Mouse (Mus musculus): ENCODE data around the gene Olfr850. TPM values are rescaled to one million over a fixed set of nuclear protein-coding genes. Genes with fewer than 3 reads are reported as not detected.

Olfr850 gene
- not detected for total RNA-seq (2021)
- long read RNA-seq, experiment 1 = 0 reads
- long read RNA-seq, experiment 2 = 0 reads

DNA sequence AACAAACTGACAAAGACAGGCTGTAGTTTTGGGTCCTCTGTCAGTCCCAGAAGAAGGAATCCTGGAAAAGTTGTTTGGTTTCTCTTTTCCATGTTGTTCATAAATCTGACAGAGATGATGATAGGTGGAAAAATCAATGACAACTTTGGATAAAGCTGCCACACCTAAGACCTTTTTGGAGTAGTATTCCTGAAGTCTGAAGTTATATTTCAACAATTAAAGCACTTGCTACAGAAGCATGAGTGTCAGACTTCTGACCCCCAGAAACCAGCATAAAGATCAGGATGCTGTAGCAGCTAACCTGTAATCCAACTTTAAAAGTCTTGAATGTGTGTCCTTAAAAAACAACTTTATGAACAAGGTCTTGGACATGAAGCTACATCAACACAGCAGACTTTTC is at the start of gene Olfr850:
Olfr850 (minus strand) TSS at position 101 of the 400 bp plus-strand sequence.
- no peak for DNase-seq

DNA sequence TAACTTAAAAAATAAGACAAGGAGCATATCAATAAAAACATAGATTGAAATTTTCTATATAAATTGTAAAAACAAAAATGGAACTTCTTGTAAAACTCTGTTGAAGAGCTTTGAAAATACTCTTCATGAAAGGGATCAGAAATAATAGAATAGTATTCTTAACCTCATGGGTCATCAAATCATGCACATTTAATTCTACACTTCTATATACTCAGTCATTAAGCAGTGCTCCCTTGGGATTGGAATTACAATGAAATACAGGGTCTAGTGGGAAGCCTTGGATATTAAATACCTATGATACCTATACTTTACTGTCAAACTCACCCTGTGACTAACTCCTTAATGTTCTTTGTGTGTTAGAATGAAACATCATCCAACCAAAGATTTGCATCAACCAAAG is 14.9 kb upstream of the Olfr850 start, which contains the start of gene Olfr851:
Olfr851 (plus strand) TSS at position 301 of the 400 bp plus-strand sequence.
- DNase-seq = no peak

DNA sequence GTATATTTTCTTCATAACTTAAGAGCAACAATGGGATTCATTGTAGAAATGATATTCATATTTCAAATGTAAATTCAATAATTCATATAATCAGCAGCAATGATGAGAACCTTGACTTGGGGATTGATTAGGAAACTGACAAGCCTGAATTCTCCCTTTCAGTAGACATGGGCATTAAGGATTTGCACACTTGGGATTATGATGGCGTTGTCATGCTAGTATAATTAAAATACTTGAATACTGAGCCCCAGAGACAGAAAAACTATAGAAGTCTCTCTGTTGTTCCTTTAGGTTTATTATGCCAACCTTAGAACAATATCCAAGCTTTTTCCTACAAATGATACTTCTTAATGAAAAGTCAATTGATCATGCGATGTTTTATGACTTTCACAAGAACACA is 38.1 kb downstream of the Olfr850 start, which contains the start of gene Olfr849:
Olfr849 (plus strand) TSS at position 301 of the 400 bp plus-strand sequence.
- no peak for DNase-seq

Other genes starting within 250 kb of the Olfr850 start
- gene Olfr843, start 226.3 kb downstream of the Olfr850 start, total RNA-seq (2021) = not detected
- gene Olfr844, start 161.9 kb downstream of the Olfr850 start, total RNA-seq (2021) = not detected
- not detected for gene Olfr845, start 141.8 kb downstream of the Olfr850 start, total RNA-seq (2021)
- not detected for gene Olfr846, start 114.2 kb downstream of the Olfr850 start, total RNA-seq (2021)
- gene Olfr847, start 99.6 kb downstream of the Olfr850 start, total RNA-seq (2021) = not detected
- gene Olfr849, start 38.0 kb downstream of the Olfr850 start, total RNA-seq (2021) = not detected
- gene Olfr851, start 15.0 kb upstream of the Olfr850 start, total RNA-seq (2021) = not detected
- gene Olfr853, start 62.8 kb upstream of the Olfr850 start, total RNA-seq (2021) = not detected
- gene Olfr854, start 89.1 kb upstream of the Olfr850 start, total RNA-seq (2021) = not detected
- not detected for gene Olfr855, start 104.4 kb upstream of the Olfr850 start, total RNA-seq (2021)
- 10 to 100 TPM; 19.8 to 22.2 TPM for gene Zfp317, start 143.9 kb upstream of the Olfr850 start, total RNA-seq (2021)
- not detected for gene Olfr857, start 231.2 kb upstream of the Olfr850 start, total RNA-seq (2021)

Data from adrenal gland, postnatal 36 days (tissue).